Mouse (Mus musculus) heart, postnatal 36 days (tissue): ENCODE measurements around the gene Hnrnpu. TPM values are rescaled to one million over a fixed set of nuclear protein-coding genes. Genes with fewer than 3 reads are reported as not detected.

Source experiments
- microRNA-seq, 2 experiments: library from miRNA; unstranded; fragments of <30 nt; microRNA quantifications; one replicate each; pipeline ENCODE4 v1.2.0; 2021; ENCODE audit warnings: borderline number of aligned reads in 2 of 2
- total RNA-seq, 2 experiments: library from RNA; stranded (reverse); gene quantifications; 2 replicates each; pipeline ENCODE4 v1.2.3; 2021

Hnrnpu gene
- total RNA-seq, 2 experiments from 2014 or later = 167 to 200 TPM

Small RNAs within 50 kb of the gene (microRNA-seq; reads per million reads assigned to microRNA genes)
- 0 reads per million in 2 experiments for gene Gm27458

Other genes starting within 250 kb of the Hnrnpu start
- gene Desi2, start 150.4 kb downstream of the Hnrnpu start, total RNA-seq = 10 to 100 TPM; 16.0 to 17.0 TPM
- gene Cox20, start 18.7 kb downstream of the Hnrnpu start, total RNA-seq = 100 to 1,000 TPM; 105 to 109 TPM
- 10 to 100 TPM; 77.4 to 81.4 TPM for gene Efcab2, start 68.3 kb upstream of the Hnrnpu start, total RNA-seq
- 1 to 10 TPM; 3.9 to 4.2 TPM for gene Kif26b, start 191.3 kb upstream of the Hnrnpu start, total RNA-seq